Mouse (Mus musculus) testis, adult 2 months (tissue): ENCODE measurements around the gene Mcrip1.

ENCODE experiments used
- CTCF ChIP-seq: fragments of 200-500 bp; IDR thresholded peaks from 2 replicates; pipeline ENCODE4 v1.5.1; 2012; ENCODE audit warnings: low read depth, mild to moderate bottlenecking, inconsistent platforms, low read length, moderate library complexity; ENCODE audit not compliant: control insufficient read depth, insufficient read depth, insufficient replicate concordance
- POLR2A ChIP-seq: fragments of 200-500 bp; IDR thresholded peaks from 2 replicates; pipeline ENCODE4 v1.6.1; 2012; ENCODE audit warnings: low read depth, mild to moderate bottlenecking, inconsistent platforms, low read length, moderate library complexity; ENCODE audit not compliant: control insufficient read depth

GRCm38 (mm10) chr11:120493351-120493750 lies 56.2 kb downstream of the Mcrip1 start:
- TF ChIP-seq CTCF (no peak), POLR2A (no peak)
